Mouse (Mus musculus): ENCODE results near the gene Smdt1. TPM values are rescaled to one million over a fixed set of nuclear protein-coding genes. Genes with fewer than 3 reads are reported as not detected.

The Smdt1 gene
- total and polyA plus RNA-seq, 3 experiments: 111 to 159 TPM; not detected in 1

- TF ChIP-seq ZNF384 (IDR thresholded peaks at IDR 0.05; ENCODE audit: low read depth, low read length) (no peak), E2F4 (IDR thresholded peaks at IDR 0.05; ENCODE audit: borderline replicate concordance, low read depth, low read length) (no peak), TCF12 (IDR thresholded peaks at IDR 0.05; ENCODE audit: low read depth, low read length) (peak; percentile 0; the same call in 1 of the 2 replicates), CHD2 (IDR thresholded peaks at IDR 0.05; ENCODE audit: low read length) (peak; percentile 95), MYB (IDR thresholded peaks at IDR 0.05; ENCODE audit: low read depth, low read length) (no peak), RAD21 (IDR thresholded peaks at IDR 0.05; ENCODE audit: low read depth, low read length) (no peak), POLR2AphosphoS2 (IDR thresholded peaks at IDR 0.05; ENCODE audit: low read length) (peak; percentile 99), RCOR1 (IDR thresholded peaks at IDR 0.05; ENCODE audit: low read depth, low read length) (no peak), SIN3A (IDR thresholded peaks at IDR 0.05; ENCODE audit: low read length) (peak; percentile 89; the same call in 1 of the 2 replicates)
These were observed 7.2 kb downstream of the Smdt1 start (continued) for GRCm38 (mm10) chr15:82345820-82346470.

- Histone ChIP-seq H3K9ac (ENCODE audit: control insufficient read depth, low read depth, low read length, poor library complexity, severe bottlenecking) (peak overlapping the region; percentile 73), H3K4me1 (ENCODE audit: control insufficient read depth in 1 of 2, insufficient read depth in 2 of 2, low read length in 2 of 2) (peaks cover 14 to 61% of the 10 kb centered on the region in 2 experiments), H3K9me3 (replicated peaks; ENCODE audit: insufficient read depth, low read length) (no peaks in the 10 kb centered on the region), H3K79me2 (ENCODE audit: control insufficient read depth, insufficient read depth, low read length, poor library complexity) (peaks cover 40% of the 10 kb centered on the region), H3K4me3 (ENCODE audit: control insufficient read depth in 1 of 2, insufficient read depth in 1 of 2, low read depth in 2 of 2, low read length in 2 of 2) (peak overlapping the region; percentile 67 to 83), H3K36me3 (ENCODE audit: control insufficient read depth in 1 of 2, insufficient read depth in 2 of 2, low read length in 2 of 2) (peaks cover 0 to 55% of the 10 kb centered on the region in 2 experiments; a peak in 2 of 4 replicates), H3K27ac (ENCODE audit: control insufficient read depth, low read depth, low read length) (peak overlapping the region; percentile 87), H3K27me3 (ENCODE audit: control insufficient read depth in 1 of 2, insufficient read depth in 2 of 2, low read length in 2 of 2) (no peaks in the 10 kb centered on the region)
- peak; percentile 69 for DNase-seq (ENCODE audit: low read depth, low spot score)
- TF ChIP-seq USF1 (IDR thresholded peaks at IDR 0.05; ENCODE audit: low read depth, low read length) (no peak), HCFC1 (IDR thresholded peaks at IDR 0.05; ENCODE audit: low read depth, low read length) (no peak), TBP (IDR thresholded peaks at IDR 0.05; ENCODE audit: low read depth, low read length) (peak; percentile 36; the same call in 1 of the 2 replicates), NRF1 (IDR thresholded peaks at IDR 0.05; ENCODE audit: insufficient read depth, low read depth, low read length, poor library complexity, severe bottlenecking) (no peak), MYB (IDR thresholded peaks at IDR 0.05; ENCODE audit: low read depth, low read length) (no peak), RCOR1 (IDR thresholded peaks at IDR 0.05; ENCODE audit: low read depth, low read length) (no peak), MAFK (IDR thresholded peaks at IDR 0.05; ENCODE audit: borderline replicate concordance, low read depth, low read length) (no peak), MXI1 (IDR thresholded peaks at IDR 0.05; ENCODE audit: low read depth, low read length) (no peak; the same call in 1 of the 2 replicates), BHLHE40 (IDR thresholded peaks at IDR 0.05; ENCODE audit: borderline replicate concordance, low read depth, low read length) (no peak), GATA1 (IDR thresholded peaks at IDR 0.05; ENCODE audit: low read depth, low read length) (no peak), RAD21 (IDR thresholded peaks at IDR 0.05; ENCODE audit: low read depth, low read length) (no peak), USF2 (IDR thresholded peaks at IDR 0.05; ENCODE audit: borderline replicate concordance in 1 of 2, insufficient read depth in 1 of 2, low read depth in 1 of 2, low read length in 2 of 2) (no peak), MAZ (IDR thresholded peaks at IDR 0.05; ENCODE audit: low read depth, low read length) (peak; percentile 53; the same call in 1 of the 2 replicates), POLR2AphosphoS5 (IDR thresholded peaks at IDR 0.05; ENCODE audit: borderline replicate concordance, low read depth, low read length) (no peak), POLR2A (IDR thresholded peaks at IDR 0.05; ENCODE audit: control insufficient read depth in 1 of 2, insufficient read depth in 1 of 2, low read depth in 1 of 2, low read length in 2 of 2, poor library complexity in 1 of 2) (peak in 1 of 2 experiments; percentile 22; a peak in 1 of 4 replicates), NELFE (IDR thresholded peaks at IDR 0.05; ENCODE audit: low read depth, low read length) (0 out of 2 replicates have a peak, but pooled peaks have one; percentile 6), MAX (IDR thresholded peaks at IDR 0.05; ENCODE audit: low read length) (peak; percentile 49; the same call in 1 of the 2 replicates), SMC3 (IDR thresholded peaks at IDR 0.05; ENCODE audit: low read depth, low read length) (no peak), JUND (IDR thresholded peaks at IDR 0.05; ENCODE audit: low read depth, low read length) (no peak), MEF2A (IDR thresholded peaks at IDR 0.05; ENCODE audit: extremely low read depth, insufficient replicate concordance, low read depth, low read length, poor library complexity, severe bottlenecking) (no peak), GABPA (IDR thresholded peaks at IDR 0.05; ENCODE audit: low read depth, low read length) (no peak), ETS1 (IDR thresholded peaks at IDR 0.05; ENCODE audit: low read depth, low read length) (0 out of 2 replicates have a peak, but pooled peaks have one; percentile 3), EP300 (IDR thresholded peaks at IDR 0.05; ENCODE audit: low read depth in 1 of 2, low read length in 2 of 2) (0 out of 4 replicates have a peak, but pooled peaks of 1 of the 2 experiments have one; percentile 20), ELF1 (IDR thresholded peaks at IDR 0.05; ENCODE audit: low read depth, low read length) (peak; percentile 63; the same call in 1 of the 2 replicates), TCF12 (IDR thresholded peaks at IDR 0.05; ENCODE audit: low read depth, low read length) (no peak), CTCF (IDR thresholded peaks at IDR 0.05 in 2 of 3, conservative IDR thresholded peaks at IDR 0.05 in 1 of 3; ENCODE audit: control insufficient read depth in 1 of 3, insufficient read depth in 1 of 3, low read depth in 2 of 3, low read length in 3 of 3, poor library complexity in 1 of 3, severe bottlenecking in 1 of 3) (no peak), CHD2 (IDR thresholded peaks at IDR 0.05; ENCODE audit: low read length) (no peak), SIN3A (IDR thresholded peaks at IDR 0.05; ENCODE audit: low read length) (peak; percentile 12; the same call in 1 of the 2 replicates)
These were observed 8.0 kb downstream of the Smdt1 start for GRCm38 (mm10) chr15:82346580-82347302.
